Mouse (Mus musculus) retina, postnatal 7 days (tissue): ENCODE data around the gene Stat1.

ENCODE experiments used
- DNase-seq: peaks from one replicate; pipeline ENCODE4 v3.0.0-alpha.2; 2012; ENCODE audit warnings: low read depth, low spot score

The Stat1 gene

DNA sequence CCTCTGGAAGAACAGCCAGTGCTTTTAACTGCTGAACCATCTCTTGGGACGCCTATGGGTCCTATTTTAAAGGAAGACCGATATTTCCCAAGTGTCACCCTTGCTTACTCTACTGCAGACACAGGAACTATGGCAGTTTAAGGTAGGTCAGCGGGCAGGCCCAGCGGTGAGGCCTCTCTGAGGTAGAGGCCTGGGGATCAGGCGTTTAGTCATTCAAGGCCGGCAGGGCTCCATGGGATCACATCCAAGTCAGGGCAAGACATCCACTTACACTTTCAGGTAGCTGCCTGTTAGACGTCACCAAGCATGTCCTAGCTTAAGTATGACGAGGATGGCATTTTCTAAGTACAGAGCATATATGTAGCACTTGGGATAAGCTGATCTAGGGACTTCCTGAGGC, 41.9 kb downstream of the Stat1 start:
- no peak for DNase-seq

DNA sequence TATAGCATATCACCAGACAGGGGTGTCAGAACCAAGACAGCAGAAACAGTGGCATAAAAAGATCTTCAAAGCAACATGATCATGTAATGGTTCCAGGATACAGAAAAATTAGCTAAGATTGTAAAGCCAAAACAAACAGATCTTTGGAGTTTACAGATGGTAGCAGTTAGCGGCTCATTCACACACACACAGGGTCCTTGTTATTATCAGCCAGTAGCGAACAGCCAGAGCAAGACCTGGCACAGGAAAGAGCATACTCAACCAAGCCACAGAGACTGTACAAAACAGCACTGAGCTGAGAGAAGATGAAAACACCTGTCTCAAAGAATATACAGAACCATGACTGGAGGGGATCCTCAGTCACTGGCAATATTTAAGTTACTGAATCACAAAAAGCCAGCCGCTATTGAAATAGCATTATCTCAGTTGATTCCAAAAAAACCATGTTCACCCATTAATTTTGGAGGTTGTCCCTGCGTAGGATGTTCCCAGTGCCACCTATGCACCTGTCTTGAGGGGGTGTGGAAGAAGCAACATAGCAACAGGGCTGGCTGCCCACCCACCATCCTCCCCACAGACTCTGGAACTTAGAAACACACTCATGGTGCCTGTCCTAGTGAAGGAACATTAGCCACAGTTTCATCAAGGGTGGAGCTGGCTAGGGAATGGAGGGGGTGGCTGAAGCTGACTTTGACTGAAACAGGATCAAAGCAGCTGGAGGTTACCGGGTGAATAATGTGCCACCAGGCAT, 44.6 kb downstream of the Stat1 start:
- no peak for DNase-seq

GRCm38 (mm10) chr1:52166652-52167220, 47.5 kb downstream of the Stat1 start:
- no peak for DNase-seq

GRCm38 (mm10) chr1:52170057-52170456, 50.8 kb downstream of the Stat1 start:
- DNase-seq: no peak

- DNase-seq: no peak
These were observed 51.5 kb downstream of the Stat1 start for GRCm38 (mm10) chr1:52170747-52171146.

GRCm38 (mm10) chr1:52171271-52171670, 52.0 kb downstream of the Stat1 start:
- no peak for DNase-seq

DNA sequence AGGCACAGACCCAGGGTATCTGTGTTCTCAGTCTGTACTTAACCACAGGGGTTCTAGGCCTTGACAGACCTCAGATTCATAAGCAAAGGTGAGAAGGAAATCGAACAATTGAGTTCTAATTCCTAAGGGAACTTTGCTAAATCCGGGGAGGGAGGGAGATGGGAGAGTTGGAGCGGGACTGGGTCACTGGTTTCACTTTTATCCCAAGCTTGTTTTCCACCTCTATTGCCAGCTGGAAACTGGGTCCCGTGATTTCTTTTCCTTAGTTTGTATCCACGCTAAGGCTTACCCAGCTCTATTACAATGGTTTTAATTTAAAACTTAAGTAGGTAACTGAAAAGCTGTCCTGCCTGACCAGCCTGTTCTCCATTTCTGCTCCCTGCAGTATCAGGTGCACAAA, 56.1 kb downstream of the Stat1 start:
- no peak for DNase-seq

DNA sequence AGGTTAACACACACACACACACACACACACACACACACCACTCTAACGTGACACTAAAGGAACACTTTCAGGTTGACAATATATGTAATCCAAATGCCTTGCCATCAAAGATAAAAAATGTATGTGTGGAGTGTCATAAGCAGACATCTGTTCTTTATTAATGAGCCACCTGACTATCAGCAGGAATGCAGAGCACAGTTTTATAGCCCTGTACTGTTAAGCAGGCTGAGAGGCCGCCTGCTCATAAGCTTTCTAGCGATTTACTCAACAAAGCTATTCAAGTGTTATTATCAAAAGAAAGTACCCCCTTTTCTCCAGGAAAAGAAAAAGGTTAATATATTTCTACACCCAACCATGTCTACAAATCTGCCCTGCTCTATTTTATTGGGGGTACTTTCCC, 56.7 kb downstream of the Stat1 start:
- DNase-seq: no peak

GRCm38 (mm10) chr1:52176999-52177398, 57.8 kb downstream of the Stat1 start:
- DNase-seq: no peak

DNA sequence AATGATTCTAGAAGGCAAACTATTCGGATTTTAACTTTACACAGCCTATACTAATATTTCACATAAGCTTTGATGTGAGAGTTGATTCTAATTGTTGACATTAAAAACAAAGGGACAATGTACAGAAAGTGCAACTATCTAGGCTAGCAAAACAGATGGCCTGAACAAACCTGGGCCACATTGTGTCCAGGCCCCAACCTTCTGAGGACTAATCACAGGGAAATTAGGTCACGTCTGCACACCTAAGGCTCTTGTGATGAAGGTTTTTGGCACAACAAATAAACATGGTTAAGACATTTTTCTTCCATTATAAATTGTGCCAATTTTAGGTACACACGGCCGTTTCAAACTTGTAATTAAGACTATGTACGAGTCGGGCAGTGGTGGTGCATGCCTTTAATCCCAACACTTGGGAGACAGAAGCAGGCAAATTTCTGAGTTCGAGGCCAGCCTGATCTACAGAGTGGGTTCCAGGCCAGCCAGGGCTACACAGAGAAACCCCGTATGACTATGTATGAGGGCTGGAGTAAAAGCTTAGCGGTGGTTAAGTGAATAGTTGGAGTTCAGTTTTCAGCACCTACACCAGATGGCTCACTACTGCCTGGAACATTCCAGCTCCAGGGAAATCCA, 60.8 kb downstream of the Stat1 start:
- no peak for DNase-seq

GRCm38 (mm10) chr1:52181994-52182393, 62.8 kb downstream of the Stat1 start:
- no peak for DNase-seq

GRCm38 (mm10) chr1:52182992-52183391, 63.8 kb downstream of the Stat1 start:
- no peak for DNase-seq
